Mouse (Mus musculus): ENCODE data around the gene Syne1. TPM values are rescaled to one million over a fixed set of nuclear protein-coding genes. Genes with fewer than 3 reads are reported as not detected.

Gene Syne1
- total RNA-seq, 1 experiment from 2014 or later: 27.4 TPM

DNA sequence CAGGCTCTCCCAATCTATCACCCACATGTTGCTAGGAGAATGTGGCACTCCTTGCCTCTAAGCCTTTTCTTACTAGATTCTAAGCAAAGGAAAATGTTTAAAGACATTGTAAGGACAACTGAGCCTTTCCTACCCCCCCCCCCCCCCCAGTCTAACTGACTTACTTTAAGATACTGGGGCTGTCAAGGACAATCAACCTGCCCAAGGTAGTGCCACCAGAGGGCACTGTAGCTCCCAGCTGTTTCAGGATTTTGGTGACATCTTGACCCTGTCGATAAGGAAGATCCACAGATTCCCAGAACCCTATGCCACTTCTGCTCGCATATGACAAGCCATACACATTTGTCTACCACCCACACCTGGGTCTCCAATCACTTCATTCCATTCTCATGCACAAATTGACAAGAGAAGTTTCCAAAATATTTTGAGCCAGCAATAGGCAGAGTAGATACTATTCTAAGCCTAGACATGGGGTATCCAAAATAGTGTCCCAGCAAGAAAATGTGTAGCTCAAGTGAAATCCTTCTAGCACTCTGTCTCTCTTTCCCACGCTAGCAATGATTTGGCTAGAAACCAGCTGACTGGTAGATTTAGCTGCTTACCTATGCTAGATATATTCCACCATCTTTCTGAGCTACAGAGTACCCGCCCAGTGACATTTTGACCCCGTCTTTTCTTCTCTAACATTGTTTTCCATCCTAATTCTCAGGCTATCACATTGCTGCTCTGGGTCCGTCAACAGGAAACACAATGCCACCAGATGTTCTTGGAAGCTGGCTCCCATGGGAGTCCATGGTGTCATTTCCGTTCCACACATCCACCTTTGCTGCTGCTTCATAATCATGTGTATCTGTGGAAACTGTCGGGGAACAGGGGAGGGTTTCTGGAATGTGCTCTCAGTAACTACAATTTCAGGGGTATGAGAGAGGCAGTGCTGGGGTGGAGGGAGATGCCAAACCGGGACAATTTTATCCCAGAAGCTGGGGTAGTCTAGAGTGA is 70.4 kb downstream of the Syne1 start:
- no peak for ATAC-seq (replicated peaks in 1 of 2; ENCODE audit: insufficient read depth in 1 of 2, low FRiP score in 2 of 2, low TSS enrichment in 1 of 2, low read depth in 1 of 2, poor library complexity in 2 of 2, severe bottlenecking in 2 of 2)

DNA sequence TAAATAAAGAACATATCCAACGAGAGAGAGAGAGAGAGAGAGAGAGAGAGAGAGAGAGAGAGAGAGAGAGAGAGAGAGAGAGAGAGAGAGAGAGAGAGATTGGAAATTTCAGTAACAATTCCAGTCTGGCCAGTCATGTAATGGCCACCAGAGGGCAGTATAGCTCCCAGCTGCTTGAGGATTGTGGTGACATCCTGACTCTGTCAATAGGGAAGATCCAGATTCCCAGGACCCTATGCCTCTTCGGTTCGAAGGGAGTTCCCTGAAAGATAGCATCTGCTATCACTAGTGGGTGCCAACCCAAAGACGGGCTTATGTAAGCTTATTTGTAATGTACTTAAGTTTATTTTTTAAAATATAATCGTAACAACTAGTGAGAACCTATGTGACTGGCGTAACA is 71.2 kb downstream of the Syne1 start:
- ATAC-seq (replicated peaks in 1 of 2; ENCODE audit: insufficient read depth in 1 of 2, low FRiP score in 2 of 2, low TSS enrichment in 1 of 2, low read depth in 1 of 2, poor library complexity in 2 of 2, severe bottlenecking in 2 of 2): peak; percentile 59 to 72; a peak in 1 of 4 replicates

DNA sequence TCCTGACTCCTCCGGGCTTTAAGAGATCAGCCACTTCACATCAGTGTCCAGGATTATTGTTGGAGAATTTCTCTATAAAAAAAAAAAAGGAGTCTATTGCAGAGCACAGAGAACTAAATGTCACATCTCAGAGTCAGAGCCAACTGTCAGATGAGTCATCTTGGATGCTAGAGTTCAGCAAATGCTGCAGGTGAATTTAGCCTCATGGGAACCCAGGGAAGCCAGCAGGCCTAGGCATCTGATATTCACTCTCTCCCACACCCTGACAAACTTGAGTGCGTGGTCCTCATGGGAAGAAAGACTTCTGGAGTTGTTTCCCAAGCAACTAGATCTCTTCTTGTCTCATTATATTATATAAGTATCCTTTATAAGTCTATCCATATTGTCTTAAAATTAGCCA is 82.6 kb downstream of the Syne1 start:
- ATAC-seq (replicated peaks in 1 of 2; ENCODE audit: insufficient read depth in 1 of 2, low FRiP score in 2 of 2, low TSS enrichment in 1 of 2, low read depth in 1 of 2, poor library complexity in 2 of 2, severe bottlenecking in 2 of 2): no peak

DNA sequence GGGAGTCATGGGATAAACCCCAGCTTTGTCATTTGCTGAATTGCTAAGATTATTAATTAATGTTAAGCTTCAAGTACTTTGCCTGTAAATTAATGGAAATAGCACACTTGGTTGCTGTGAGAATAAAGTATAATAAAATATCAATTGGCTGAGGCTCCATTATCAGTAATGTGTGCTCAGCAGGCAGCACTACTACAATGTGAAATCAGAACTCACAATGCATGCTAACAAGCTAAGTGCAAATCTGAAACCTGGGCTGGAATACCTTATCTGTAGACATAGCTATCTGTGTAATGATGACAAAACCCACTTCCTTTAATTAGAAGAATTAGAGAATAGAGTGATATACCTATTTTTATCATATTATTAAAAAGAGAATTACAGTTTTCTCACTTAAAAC is 97.5 kb downstream of the Syne1 start:
- no peak for ATAC-seq (replicated peaks in 1 of 2; ENCODE audit: insufficient read depth in 1 of 2, low FRiP score in 2 of 2, low TSS enrichment in 1 of 2, low read depth in 1 of 2, poor library complexity in 2 of 2, severe bottlenecking in 2 of 2)

DNA sequence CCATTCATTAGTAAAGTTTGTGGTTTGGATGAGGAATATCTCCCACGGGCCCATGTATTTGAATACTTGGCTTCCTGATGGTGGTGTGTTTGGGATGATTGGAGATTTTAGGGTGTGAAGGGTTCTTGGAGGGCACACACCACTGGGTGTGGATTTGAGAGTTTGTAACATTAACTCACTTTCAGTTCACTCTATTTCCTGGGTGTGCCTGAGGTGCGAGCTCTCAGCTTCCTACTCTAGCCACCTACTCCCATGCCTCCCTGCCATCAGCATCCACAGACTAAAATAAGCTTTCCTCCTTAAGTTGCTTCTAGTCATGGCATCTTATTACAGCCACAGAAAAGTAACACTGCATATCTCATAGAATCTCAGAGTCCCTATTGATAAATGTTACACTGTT is 101.3 kb downstream of the Syne1 start:
- ATAC-seq (replicated peaks in 1 of 2; ENCODE audit: insufficient read depth in 1 of 2, low FRiP score in 2 of 2, low TSS enrichment in 1 of 2, low read depth in 1 of 2, poor library complexity in 2 of 2, severe bottlenecking in 2 of 2): no peak

DNA sequence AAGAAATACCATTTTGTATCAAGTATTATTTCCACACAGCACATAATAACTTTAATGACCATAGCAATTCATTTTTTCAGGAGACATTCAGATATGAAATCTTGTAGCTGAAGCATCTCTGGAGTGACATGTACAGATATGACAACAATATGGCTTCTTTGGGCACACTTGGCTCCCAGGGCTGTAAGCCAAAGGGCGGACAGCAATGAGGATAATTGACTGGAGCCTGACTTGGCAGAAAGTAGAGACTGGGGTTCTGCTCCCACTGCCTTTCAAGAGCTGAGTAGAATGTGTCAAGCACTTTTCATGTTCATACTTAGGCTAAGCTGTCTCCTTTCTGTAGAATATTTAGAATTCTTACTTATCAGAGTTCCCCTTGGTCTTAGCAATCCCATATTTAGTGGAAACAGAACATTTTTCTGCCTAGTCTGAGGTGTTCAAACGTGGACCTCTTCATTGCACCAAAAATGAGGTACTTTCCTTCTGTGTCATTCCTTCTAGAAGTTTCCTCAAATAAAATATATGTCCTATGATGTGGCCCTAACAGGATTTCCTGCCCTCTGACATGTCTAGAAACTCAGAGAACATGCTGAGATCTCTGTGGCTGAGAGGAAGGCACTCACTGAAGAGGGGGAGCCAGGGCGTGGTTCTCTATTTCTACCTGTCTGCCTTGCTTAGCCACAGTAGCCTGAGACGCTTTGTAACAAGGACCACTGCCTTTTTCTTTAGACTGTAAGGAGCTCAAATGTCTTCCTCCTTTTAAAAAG is 103.1 kb downstream of the Syne1 start:
- peak in 1 of 2 experiments; percentile 29; a peak in 1 of 4 replicates for ATAC-seq (replicated peaks in 1 of 2; ENCODE audit: insufficient read depth in 1 of 2, low FRiP score in 2 of 2, low TSS enrichment in 1 of 2, low read depth in 1 of 2, poor library complexity in 2 of 2, severe bottlenecking in 2 of 2)

DNA sequence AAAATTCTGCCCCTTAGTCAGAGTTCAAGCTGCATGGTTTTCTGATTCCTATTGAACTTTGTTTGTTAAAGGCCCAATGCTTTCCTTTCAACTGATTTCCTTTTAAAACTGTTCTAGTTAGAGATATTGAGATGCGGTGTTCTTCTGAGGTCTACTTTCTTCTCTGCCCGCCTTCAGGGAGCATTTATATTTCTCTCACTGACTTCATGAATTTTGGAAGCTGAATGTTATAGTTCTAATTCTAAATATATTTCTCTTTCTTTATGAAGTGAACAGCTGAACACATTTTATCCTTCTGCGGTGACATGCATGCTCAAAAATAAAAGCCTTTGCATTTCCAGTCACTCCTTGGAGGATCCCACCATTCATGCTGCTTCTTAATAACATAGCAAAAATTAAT is 106.0 kb downstream of the Syne1 start:
- ATAC-seq (replicated peaks in 1 of 2; ENCODE audit: insufficient read depth in 1 of 2, low FRiP score in 2 of 2, low TSS enrichment in 1 of 2, low read depth in 1 of 2, poor library complexity in 2 of 2, severe bottlenecking in 2 of 2): no peak

DNA sequence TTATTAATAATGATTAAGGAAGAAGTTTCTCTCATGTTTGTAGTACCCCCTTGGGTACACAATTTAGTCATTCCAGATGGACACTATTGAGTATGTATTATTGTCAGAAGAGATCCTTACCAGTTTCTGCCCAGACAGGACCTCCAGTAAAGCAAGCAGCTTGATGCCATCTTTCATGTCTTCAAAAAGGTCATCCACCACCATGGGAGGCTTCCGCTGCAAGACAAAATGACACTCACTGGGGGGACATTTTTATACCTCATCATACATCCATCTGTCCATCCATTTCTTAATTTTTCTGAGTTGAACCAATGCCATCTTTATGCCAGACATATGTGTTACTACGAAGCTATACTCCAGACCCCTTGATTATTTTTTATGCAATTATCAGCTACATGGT is 108.3 kb downstream of the Syne1 start:
- ATAC-seq (replicated peaks in 1 of 2; ENCODE audit: insufficient read depth in 1 of 2, low FRiP score in 2 of 2, low TSS enrichment in 1 of 2, low read depth in 1 of 2, poor library complexity in 2 of 2, severe bottlenecking in 2 of 2): no peak

DNA sequence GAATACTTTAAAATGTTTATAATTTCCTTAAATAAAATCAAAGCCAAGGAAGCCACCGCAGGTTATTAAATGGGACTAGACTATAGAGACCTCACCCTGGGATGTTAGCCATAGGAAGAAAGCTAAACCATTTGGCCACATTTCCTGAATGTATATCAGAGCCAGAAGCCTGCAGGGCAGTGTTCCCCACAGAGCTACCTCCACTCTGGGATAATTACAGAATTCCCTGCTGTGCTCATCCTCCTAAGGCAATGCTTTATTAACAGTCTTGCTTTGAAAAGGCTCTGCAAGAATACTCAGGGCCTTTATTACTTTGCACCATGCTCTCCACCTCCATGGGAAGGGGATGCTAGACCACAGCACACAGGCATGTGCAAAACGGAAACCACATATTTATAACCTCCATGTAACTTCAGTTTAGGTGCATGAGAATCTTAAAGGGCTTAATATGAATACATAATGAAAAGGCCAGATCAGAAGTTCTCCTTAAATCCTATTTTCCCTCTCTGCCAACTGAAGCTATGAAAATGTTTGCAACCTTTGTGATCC is 111.4 kb downstream of the Syne1 start:
- ATAC-seq (replicated peaks in 1 of 2; ENCODE audit: insufficient read depth in 1 of 2, low FRiP score in 2 of 2, low TSS enrichment in 1 of 2, low read depth in 1 of 2, poor library complexity in 2 of 2, severe bottlenecking in 2 of 2): peak in 1 of 2 experiments; percentile 73; a peak in 2 of 4 replicates

DNA sequence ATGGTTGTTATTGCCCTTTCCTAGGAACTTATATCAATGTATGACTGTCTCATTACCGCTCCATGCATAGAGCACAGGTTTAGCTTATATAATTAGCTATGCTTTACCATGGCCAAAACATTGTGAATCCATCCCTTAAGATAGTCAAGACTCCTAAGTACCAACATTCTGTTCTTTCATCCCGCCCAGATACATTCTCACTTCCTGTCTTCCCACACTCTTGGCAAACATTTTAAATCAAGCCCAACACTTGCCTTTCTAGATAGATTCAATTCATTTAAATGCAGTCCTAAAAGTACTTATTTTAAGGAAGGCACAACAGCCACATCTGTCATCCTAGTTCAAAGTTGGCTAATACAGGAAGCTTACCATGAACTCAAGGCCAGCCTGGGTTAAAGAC is 113.5 kb downstream of the Syne1 start:
- no peak for ATAC-seq (replicated peaks in 1 of 2; ENCODE audit: insufficient read depth in 1 of 2, low FRiP score in 2 of 2, low TSS enrichment in 1 of 2, low read depth in 1 of 2, poor library complexity in 2 of 2, severe bottlenecking in 2 of 2)

DNA sequence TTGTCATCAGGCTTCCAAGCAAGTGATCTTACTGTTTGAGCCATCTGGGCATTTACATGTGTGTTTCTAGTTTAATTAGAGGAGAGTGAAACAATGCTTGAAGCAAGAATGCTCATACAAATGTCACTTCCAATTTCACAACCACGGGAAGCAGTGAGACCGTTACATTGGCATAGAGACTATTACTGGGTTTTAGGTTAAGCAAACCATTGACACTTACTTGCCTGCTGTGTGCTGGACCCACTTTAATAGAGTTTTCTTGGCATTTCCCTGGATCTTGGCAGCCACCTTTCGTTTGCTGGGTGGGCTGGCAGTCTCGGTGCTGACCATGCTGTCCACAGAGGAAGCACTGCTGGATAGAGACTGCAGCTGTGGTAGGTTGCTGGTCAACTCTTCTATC is 127.3 kb downstream of the Syne1 start:
- ATAC-seq (replicated peaks in 1 of 2; ENCODE audit: insufficient read depth in 1 of 2, low FRiP score in 2 of 2, low TSS enrichment in 1 of 2, low read depth in 1 of 2, poor library complexity in 2 of 2, severe bottlenecking in 2 of 2): no peak

DNA sequence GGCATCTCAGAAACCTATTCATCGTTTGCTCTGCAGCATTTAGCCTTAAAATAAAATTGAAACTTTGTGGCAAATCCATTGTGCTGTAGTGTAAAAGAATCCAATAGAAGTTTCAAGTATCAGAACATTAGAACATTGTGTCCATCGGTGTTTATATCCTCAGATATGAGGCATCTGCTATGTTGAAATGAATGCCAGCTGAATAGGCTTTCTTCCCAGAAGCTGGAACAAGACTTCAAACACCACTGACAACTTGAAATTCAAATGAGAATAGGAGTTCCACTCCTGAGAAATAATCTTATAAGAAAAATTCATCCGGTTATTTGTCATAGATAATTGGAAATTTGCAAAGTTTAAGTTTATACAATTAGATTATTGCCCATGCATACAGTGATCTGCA is 135.6 kb downstream of the Syne1 start:
- ATAC-seq (replicated peaks in 1 of 2; ENCODE audit: insufficient read depth in 1 of 2, low FRiP score in 2 of 2, low TSS enrichment in 1 of 2, low read depth in 1 of 2, poor library complexity in 2 of 2, severe bottlenecking in 2 of 2): no peak

DNA sequence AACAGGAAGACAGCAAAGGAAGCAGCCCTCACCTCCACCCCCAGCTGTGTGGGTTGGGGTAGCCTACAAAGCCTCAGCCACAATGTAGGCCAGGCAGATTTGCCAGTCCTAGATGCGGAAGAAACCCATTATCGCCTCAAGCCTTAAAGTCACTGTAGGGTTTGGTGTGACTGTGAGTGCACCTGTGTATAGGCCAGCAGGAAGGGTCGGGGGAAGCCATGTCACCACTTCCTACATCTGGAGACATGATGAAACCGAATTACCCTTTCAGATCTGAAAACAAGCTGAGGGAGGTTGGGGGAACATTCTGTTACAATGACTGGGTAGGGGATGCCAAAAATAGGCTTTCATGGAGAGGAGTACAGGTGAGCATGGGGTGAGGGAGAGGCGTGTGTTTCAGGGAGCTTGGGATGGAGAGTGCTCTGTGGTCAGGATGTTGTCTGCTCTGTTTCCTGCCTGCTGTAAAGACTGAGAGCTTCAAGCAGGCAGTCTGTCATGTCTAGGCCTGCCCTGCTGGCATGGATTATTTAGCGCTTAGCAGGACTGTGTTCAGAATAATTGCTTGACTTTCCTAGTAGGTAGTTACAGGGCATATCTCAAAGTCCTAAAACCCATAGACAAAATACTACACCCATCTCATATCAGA is 167.0 kb downstream of the Syne1 start:
- peak; percentile 48 to 53; a peak in 2 of 4 replicates for ATAC-seq (replicated peaks in 1 of 2; ENCODE audit: insufficient read depth in 1 of 2, low FRiP score in 2 of 2, low TSS enrichment in 1 of 2, low read depth in 1 of 2, poor library complexity in 2 of 2, severe bottlenecking in 2 of 2)

DNA sequence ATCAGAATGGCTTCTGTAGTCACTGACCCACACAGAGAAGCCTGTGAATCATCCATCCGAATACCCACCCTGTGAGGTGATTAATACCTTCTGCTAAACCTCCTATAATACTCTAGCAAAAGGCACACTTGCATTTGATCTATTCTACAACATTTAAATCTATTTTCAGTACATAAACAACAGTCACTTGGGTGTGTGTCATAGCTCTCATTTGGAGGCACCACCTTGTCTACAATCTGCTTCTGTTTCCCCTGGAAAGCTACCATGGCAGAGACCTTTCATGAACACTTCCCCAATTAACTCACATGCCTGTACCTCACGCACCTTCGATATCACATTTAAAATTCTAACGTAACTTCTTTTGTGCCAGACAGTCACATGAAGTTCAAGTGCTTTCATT is 169.7 kb downstream of the Syne1 start:
- ATAC-seq (replicated peaks in 1 of 2; ENCODE audit: insufficient read depth in 1 of 2, low FRiP score in 2 of 2, low TSS enrichment in 1 of 2, low read depth in 1 of 2, poor library complexity in 2 of 2, severe bottlenecking in 2 of 2): no peak

DNA sequence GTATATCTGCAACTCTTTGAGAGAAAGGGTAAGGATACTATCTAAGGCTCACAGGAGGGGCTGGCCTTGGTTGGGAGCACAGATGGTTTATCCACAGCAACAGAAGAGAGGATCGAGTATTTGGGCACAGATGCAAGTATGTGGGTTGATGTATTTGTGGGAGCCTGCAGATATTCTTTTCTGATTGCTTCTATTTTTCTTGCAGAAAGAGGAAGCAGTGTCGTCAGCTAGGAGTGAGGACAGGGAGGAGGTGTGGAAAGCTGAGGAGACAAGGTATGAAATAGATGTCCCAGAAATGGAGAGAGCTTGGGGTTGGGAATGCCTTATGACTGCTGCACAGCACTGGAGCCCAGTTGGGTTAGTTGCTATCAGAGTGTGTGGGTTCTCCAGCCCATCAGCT is 172.3 kb downstream of the Syne1 start:
- ATAC-seq (replicated peaks in 1 of 2; ENCODE audit: insufficient read depth in 1 of 2, low FRiP score in 2 of 2, low TSS enrichment in 1 of 2, low read depth in 1 of 2, poor library complexity in 2 of 2, severe bottlenecking in 2 of 2): no peak

DNA sequence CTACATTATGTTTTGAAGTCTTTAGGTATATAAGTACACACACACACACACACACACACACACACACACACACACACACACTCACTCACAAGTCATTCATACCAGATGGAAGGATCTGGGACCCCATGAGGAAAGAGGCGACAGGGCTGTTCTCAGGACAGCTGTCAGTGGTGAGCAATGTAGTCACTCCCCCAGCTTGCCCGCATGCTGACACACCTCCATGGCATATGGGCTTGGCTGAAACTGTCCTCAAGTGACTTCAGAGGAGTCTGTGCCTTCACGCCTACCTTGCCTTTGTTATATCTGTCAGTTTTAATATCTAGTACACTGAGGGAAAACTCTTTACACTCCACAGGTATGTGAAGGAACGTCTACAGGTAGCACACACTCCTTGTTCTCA is 181.7 kb downstream of the Syne1 start:
- no peak for ATAC-seq (replicated peaks in 1 of 2; ENCODE audit: insufficient read depth in 1 of 2, low FRiP score in 2 of 2, low TSS enrichment in 1 of 2, low read depth in 1 of 2, poor library complexity in 2 of 2, severe bottlenecking in 2 of 2)

DNA sequence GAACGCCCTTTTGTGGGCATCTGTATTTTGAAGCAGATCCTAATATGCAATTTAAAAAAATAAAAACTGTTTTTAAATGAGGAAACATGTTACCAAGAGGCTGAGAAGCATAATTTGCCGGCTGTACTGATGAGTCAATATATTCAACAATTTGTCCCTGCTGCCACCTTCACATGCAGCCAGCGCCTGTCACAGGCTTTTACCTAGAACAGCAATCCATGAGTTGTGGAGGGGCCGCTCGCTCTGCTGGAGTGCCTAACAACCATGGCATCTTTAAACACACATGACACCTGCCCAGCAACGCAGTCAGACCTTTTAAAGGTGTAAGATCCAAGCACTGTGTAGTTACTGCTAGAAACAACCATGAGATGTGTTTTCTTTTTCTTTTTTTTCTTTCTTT is 183.0 kb downstream of the Syne1 start:
- ATAC-seq (replicated peaks in 1 of 2; ENCODE audit: insufficient read depth in 1 of 2, low FRiP score in 2 of 2, low TSS enrichment in 1 of 2, low read depth in 1 of 2, poor library complexity in 2 of 2, severe bottlenecking in 2 of 2): no peak
